Mouse (Mus musculus): ENCODE data around the gene Mecom.

Mecom gene

DNA sequence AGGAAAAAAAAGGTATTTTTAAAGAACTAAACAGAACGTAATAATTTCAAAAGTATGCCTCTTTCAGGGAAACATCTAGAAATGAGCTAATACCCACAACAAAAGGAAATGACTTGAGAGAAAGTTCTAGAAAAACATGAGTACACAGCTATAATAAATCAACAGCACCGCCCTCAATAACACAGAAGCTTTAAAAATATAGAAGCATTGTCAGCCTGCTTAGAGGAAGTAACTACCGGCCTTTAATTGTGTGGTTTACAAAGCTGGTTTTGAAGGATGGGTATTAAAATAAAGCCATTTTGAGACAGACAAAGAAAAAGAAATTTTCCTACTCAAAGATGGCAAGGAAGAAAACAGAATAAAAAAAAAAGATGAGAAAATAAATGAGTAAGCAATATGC, 217.3 kb downstream of the Mecom start:
- DNase-seq, result no peak

DNA sequence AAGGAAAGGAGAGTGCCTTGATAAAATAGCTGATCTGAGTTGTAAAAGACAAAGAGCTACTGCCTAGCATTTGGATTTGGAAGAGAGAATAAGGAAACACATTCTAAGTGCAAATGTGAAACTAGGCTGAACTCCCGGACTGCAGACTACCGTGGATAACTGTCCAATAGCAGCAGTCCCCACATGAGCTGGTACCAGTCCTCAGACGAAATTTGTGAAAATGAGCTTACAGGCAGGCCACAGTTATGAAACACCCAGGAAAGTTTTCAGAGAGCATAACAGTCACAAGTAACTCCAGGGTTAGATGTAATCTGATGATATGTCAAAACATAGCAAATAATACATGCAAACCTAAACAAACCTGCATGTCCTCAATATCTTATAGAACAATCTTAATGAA, 217.8 kb downstream of the Mecom start:
- DNase-seq, result no peak

DNA sequence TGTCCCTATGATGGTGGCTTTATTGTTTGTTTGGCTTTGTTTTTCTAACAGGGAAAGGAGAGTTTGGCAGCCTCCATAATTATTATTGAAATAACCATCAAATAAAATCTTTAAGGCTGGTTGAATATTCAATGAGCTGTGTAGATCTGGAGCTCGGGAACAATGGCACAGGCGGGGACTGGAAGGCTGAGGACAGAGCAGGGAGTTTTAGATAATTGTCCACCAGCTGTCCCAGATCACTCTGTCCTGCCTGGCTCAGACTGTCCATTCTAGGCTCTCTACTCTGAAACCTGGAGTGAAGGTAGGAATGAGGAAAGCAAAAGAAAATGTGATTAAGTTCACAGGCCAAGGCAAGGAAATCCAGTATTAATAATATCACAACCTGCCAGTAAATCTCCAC, 232.9 kb downstream of the Mecom start:
- no peak for DNase-seq

DNA sequence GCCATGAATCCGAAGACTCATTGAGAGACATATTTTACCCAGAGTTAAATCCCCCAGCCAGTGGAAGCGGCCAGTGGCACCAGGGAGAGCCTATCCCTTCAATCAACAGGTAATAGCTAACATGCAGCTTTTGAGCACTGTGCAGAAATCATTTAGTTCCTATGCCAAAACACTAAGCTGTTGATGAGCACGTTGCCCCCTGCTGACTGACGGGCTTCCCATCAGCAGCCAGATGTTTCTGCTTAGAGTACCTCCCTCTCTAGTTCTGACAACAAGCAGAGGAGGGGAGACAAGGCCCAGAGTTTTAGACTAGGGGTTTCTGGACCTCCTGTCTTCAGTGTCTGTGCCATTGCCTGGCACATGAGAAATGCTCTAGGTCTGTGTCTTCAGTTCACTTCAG, 239.7 kb downstream of the Mecom start:
- DNase-seq, result no peak

DNA sequence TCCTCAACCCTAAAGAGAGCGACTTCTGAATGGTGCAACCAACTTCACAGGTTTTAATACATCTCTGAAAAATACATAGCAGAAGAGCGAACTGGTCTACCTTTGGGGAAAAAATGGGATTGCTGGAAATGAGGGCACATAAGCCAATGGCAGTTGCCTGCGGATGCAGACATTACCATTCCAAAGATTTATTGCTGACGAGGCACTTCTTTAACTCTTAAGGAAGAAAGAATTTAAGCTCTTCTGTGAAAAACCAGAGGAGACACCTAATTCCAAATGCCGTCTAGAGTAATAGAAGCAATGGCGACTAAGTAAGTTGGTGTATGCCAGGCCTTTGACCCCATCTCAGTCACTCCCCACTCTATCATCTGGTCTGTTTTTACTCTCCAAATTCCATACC, 240.2 kb downstream of the Mecom start:
- no peak for DNase-seq

DNA sequence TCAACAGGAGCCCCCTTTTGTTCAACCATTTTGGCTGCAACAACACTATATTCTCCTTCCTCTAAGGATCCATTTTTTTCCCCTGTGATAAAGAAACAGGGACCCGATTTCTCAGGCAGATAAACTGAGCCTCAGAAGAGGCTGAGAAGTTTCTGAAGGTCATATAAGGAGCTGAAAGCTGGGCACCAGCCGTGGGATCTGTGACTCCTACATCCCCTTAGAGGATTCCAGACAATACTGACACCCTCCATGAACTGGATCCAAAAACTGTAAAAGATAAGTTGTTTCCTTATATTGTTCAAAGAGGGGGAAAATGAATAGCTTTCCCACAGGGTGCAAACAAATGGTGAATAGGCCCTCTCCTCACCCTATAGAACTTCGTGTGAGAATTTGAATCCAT, 241.7 kb downstream of the Mecom start:
- DNase-seq, result no peak

DNA sequence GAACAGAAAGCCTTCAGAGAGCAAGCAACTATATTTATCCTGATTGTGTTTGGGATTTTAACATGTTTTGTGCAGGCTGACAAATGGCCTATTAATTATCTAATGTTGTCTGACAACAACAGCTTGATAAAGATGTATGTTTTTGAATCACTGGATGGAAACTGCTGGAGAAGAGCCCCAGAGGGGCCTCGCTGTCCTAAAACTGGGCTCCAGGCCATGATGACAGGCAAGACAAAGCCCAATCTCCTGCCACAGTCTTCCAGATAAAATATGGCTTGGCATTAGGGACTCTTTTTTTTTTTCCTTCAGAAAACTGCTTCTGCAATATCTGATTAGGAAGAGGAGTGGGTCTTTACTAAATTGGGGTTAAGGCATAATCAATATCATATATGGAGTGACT, 248.3 kb downstream of the Mecom start:
- DNase-seq, result no peak

DNA sequence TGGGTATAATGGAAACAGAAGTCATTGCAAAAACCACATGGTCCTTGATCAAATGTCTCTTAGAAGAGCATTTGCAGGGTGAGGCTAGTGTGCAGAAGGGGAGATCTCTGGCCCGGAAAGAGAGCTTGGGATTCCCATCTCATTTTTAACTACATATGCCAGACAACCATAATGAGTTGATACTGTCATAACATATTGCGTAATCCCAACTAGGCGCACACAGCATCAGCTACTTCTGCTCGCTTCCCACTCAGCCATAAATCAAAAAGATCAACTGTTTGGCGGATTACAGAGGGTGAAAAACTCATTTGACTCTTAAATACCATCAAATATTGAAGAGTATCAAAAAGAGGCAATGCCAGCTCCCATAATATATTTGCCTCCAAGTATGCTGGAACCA, 253.4 kb downstream of the Mecom start:
- no peak for DNase-seq

DNA sequence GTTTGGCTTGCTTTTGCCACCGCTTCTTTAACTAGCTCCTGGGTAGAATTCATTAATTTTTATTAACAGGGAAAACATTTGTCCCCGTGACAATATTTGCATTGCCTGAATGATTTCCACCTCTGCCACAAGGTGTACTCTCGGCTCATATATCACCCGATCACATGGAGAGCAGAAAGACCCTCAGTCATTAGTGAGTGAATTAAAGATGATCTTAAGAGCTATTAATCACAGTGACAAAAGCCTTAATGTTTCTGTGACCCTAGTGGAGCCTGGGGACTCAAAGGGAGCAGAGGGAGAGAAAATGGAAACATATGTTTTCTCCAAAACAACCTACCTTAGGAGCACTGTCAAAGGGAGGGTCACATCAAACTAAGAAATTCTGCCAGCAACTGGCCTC, 261.3 kb downstream of the Mecom start:
- DNase-seq, result no peak

DNA sequence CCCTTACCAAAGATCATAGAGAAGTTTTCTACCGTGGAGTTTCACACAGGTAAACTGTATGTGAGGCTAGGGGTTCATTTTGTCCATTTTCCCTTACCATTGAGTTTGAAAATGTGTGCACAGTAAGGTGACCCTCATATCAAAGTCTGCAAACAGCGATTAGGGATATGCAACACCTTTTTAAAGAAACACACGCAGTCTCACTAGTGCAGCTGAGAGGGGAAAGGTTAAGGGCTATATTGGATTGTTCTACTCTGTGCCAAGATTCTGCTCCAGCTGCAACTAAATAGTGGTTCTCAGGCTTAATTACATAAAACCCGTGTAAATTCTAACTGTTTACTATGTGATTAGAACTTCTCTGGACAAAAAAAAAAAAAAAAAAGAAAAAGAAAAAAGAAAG, 263.7 kb downstream of the Mecom start:
- no peak for DNase-seq

DNA sequence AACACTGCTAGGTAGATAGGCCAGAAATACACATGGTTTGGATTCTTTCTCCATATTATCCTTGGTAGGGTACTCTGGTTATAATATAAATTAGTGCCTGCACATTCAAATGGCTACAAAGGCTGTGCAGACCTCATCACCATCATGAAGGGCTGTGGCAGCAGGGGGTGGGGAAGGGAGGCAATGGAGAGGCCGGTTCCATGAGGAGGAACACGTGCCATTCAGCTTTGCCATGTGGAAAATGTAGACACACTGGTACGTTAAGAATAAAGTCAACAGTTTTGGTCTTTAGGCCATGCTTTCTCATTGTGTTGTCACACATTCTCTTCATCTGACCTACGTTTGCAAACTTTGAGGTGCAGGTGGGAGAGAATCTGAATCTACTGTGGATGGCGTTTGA, 264.2 kb downstream of the Mecom start:
- DNase-seq, result no peak

DNA sequence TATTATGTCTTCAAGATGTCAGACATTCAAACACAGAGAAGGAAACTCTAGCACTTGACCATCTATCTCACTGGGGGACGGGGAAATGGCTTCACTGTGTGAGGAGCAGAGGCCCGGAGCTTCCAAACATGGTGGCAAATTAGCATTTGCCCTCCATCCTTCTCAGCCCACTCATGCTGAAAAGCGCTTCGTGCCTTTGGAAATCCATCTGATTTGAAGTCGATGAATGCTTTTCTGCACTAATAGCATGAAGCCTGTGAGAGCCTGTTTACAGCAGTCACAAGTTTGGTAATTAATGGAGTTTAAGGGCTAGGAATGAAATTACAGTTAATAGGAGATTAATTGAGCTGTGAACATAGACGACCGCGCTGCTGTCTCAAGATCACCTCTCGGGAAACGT, 270.2 kb downstream of the Mecom start:
- no peak for DNase-seq

DNA sequence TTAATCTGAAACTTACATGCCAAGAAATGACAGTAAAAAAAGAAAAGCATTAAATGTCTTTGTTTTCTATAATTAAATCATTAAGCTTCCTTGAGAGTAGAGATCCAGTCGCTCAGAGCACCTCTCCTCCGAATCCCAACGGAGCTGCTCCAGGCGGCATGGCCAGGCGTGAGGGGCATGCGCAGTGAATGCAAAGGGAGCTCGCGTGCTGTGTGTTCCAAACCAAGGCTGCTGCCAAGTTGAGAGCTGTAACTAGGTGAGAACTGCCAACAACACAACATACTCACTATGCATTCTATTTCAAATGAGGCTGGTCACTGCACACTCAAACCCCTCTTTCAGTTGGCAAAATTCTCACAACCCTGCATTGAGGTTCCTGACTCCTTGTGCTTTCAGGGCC, 271.7 kb downstream of the Mecom start:
- no peak for DNase-seq

DNA sequence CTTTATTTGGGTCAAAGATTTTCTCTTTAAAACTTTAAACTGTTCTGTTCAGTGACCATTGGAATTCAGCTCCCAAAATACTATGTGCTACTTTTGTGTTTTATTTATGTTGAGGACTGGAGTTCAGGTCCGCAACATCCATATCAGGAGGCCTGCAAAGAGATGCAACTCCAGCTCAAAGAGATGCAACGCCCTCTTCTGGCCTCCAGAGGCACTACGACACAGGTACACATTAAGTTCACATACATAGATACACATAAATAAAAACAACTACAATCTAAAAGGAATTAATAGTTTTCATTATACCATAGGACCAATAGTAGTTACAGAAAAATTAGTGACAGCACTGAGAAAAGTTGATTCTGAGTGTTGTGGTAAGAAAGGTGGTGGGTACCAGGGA, 278.6 kb downstream of the Mecom start:
- DNase-seq, result no peak

DNA sequence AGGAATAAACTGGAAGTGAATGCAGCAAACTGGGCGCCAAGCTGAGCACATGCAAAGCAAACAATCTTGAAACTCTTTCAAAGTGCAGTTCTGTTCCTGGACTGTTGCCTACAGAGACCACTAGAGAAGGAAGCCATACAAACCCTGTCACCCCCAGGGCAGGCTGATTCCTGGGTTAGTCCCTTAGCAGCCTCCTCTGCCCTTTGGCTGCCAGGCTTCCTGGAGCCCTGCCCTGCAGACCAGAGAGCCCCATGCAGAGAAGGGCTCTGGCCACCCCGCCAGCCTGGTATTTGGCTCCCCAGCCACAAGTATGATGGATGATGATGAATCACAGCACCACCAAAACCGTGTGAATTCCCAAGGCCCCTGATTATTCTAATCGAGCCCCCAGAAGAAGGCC, 286.9 kb downstream of the Mecom start:
- DNase-seq, result peak; percentile 12 to 37

DNA sequence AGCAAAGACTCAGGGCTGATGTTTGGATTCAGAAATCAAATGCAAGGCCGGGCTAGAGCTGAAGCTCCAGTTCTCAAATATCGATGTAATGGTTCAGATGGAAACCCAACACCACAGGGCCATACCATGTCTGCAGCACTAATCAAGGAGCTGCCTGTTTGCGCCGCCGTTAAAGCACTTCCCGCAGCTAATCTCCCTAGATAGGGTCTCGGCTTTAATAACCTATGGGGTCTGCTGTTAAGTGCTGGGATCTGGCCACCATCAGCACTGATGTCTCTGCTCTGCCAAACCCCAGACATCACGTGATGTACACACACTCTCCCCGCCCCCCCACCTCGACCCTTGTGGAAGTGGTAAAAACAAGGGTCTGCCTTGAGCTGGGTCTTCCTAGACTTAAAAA, 289.4 kb downstream of the Mecom start:
- DNase-seq, result no peak

DNA sequence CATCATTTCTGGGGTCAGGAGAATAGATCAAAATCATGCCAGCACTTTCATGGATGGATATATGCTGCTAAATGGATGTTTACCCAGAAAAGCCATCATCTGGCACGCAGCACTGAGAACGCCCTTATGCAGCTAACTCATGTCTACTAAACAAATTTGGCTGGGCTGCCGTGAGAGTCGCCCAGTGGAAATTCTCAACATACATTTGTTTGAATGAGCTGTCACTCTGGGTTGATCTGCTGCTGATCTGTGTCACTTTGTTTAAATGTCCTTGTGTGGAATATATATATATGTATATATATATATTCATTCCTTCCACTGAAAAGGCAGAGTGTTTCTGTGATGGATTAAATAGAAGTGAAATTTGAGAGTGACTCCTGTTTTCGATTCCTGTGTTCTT, 290.0 kb downstream of the Mecom start:
- DNase-seq, result no peak

DNA sequence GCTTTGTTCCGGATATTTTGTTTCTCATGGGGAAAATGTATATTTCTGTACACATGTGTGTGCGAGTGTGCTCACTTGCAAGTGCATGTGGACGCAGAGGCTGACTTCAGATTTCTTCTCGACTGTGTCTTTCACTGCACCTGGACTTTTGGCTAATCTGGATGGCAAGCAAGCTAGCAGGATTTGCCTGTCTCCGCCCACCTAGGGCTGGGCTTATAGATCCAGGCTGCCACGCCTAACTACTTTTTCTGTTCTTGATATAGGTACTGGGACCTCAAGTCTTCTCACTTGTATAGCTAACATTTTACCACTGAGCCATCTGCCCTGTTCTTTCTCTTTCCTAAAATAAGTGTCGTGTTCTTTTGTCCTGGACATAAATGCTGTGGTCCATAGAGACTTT, 290.9 kb downstream of the Mecom start:
- no peak for DNase-seq

DNA sequence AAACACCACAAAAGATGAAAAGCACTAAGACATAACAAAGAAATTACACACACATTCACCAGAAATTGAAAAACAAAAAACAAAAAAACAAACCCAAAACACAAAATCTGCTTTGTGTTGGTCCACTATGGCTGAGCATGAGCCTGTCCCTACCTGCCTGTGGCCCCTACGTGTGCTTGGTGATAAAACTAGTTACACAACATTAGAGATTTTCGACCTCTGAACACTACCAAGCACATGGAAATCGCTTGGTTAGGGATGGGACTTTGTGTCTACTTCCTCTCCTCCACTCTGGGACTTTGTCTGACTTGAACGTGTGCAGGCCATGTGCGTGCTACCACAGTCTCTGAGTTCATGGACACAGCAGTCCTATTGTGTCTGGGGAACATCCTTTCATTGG, 292.0 kb downstream of the Mecom start:
- no peak for DNase-seq

DNA sequence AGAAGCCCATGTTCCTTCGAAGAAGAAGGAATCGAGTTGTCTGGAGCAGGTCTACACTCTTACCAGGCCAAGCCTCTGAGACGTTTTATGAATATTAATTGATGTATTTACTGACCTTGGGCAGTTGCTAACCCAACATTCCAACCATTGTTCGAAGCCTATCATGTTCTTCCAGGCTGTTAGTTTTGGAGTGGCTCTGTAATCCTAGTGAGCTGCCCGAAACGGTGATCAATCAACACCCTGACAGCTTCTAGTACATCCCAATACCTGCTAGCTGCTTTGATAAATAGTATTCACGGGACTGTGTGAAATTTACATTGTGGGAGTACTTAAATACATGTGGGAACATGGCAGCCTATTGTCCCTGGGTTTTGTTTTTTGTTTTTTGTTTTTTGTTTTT, 293.4 kb downstream of the Mecom start:
- no peak for DNase-seq

DNA sequence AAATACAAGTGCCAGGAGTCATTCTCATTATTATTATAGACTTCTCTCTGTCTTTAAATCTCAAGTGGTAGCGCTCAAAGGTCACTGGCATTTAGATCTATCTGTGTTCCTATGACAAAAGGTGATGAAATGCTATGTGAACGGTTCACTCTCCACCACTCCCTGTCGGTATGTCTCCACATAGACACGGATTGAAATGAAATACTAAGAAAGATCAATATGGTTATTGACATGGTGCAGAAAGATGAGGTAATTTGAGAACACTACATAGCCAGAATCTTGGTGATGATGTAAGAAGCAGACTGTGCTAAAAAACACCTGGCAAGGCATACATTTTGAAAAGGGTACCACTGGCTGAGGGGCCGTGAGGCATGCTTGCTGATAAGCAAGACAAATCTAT, 294.1 kb downstream of the Mecom start:
- DNase-seq, result no peak

DNA sequence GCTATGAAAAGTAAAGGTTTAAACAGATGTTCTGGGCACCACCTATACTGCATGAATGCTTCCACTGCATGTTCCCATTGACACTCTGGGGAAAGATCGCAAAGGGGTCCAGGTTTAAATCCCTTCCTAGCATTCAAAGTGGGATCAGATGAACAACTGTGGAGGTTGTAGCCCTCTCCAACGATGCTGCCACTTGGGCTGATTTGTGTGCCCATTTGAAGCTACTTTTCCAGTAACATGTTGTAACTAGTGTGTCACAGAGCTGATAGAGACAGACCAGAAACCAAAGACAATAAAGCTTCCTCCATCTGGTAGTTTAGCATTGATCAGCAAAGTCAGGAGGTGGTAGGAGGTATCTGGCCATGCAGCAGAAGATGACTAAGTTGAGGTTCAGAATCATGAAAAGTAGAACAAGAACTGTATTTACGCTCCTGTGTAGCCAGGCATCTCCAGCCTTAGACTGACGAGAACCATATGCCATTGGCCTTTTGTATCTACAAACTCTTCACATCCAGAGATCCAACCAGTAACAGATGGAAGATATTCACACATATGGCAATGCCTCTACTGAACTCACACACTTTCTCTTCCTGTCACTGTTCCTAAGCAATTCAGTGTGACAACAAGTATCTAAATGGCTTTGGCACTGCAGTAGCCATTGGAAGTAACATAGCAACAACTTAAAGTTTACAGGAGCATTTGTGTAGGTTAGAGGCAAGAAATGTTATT, 299.0 kb downstream of the Mecom start:
- no peak for DNase-seq

DNA sequence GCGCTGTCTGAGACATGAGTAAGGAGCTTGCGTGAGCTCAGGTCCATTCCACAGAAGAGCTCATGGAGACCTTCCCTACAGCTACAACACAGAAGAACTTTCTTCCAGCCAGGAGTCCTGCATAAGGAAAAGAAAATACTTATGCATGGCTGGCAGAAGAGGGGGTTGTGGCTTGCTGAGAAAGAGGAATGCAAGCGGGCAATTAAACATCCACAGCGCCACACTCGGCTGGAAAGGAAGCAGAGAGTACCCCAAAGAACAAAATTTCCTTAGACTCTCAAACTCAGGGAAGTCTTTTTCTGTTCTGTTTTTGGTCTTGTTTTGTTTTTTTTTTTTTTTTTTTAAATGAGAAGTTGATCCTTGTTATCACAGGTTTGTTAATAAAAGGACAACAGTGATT, 300.6 kb downstream of the Mecom start:
- DNase-seq, result peak in 1 of 2 experiments; percentile 19

DNA sequence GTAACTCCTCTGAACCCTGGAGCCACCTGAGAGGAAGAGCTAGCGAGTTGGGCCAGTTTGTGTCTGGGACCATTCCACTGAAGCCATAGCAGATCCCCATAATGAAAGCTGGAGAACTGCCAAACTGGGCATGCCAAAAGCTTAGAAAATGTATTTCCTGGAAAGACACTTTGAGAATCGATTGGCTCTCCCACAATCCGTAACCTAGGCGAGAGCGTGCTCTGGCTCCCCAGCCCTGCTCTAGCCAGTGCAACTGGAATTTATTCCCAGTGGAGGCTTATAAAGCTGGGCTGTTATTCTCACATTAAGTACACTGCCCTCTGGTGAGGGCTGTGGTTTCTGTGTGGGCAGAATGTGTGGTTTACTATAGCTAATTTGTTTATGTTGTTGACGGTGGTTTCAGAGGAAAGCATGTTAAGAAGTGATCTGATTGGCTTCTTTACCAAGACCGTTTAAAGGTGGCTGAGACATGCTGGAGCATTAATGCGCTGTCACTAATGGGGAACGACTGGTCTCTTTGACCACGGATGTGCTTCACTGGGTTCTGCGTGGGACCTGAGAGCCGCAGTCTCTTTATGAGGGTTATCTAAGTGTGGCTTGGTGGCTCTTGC, 301.3 kb downstream of the Mecom start:
- peak; percentile 33 to 48 for DNase-seq

DNA sequence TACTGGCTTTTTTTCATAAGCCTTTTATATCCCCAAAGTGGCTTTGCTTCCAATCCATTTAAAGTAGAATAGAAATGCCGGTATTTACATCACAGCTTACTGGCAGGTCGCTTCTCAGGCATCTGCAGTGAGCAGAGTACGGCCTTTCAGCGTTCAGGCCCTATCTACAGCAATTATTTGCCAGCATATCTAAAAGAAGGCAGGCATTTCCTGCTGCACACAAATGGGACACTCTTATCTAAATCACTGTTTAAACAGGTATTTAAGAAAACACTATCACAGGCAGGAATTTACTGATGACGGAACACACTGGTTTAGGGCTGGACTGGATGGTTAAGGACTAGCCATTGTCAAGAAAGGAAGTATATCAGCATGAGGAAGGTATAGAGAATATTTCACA, 301.9 kb downstream of the Mecom start:
- DNase-seq, result peak; percentile 15 to 42
